Mouse (Mus musculus): ENCODE measurements around the gene Parvb. TPM values are rescaled to one million over a fixed set of nuclear protein-coding genes. Genes with fewer than 3 reads are reported as not detected.

Gene Parvb
- total and polyA plus RNA-seq, 2 experiments from 2014 or later = 10.8 to 26.1 TPM

- WGBS = 76% methylated on average over 2 of the region's 2 CpGs
Measured at GRCm38 (mm10) chr15:84300591-84300990, 68.7 kb downstream of the Parvb start.

GRCm38 (mm10) chr15:84301026-84301425 lies 69.2 kb downstream of the Parvb start:
- H3K36me3 ChIP-seq (replicated peaks; ENCODE audit: control insufficient read depth, insufficient read depth, low read length) = peaks cover 30% of the 10 kb centered on the region
- peaks cover 5% of the 10 kb centered on the region; the same call in 1 of the 2 replicates for H3K4me1 ChIP-seq (ENCODE audit: control insufficient read depth, insufficient read depth)
- H3K9ac ChIP-seq (replicated peaks; ENCODE audit: low read depth, low read length) = no peak overlapping the region
- DNase-seq (ENCODE audit: low spot score) (peak; percentile 55), ATAC-seq (ENCODE audit: insufficient read depth, low read depth) (peak; percentile 72; the same call in 1 of the 2 replicates)
- no peaks in the 10 kb centered on the region for H3K9me3 ChIP-seq (replicated peaks; ENCODE audit: control insufficient read depth, low read length)
- WGBS = 24% methylated on average over 7 of the region's 7 CpGs
- no peak overlapping the region for H3K4me3 ChIP-seq (ENCODE audit: low read depth, low read length)
- no peak overlapping the region for H3K4me2 ChIP-seq (ENCODE audit: low read depth, low read length)
- no peak for TF ChIP-seq EP300 (IDR thresholded peaks at IDR 0.05; ENCODE audit: low read depth)
- no peak for TF ChIP-seq CTCF (IDR thresholded peaks at IDR 0.05; ENCODE audit: low read depth)
- no peak overlapping the region for H3K27ac ChIP-seq (ENCODE audit: low read depth)
- no peaks in the 10 kb centered on the region for H3K27me3 ChIP-seq (ENCODE audit: control insufficient read depth, insufficient read depth, low read length)

More at GRCm38 (mm10) chr15:84300591-84300990, 68.7 kb downstream of the Parvb start:
- H3K27ac ChIP-seq (ENCODE audit: low read depth) = no peak overlapping the region
- no peak overlapping the region for H3K4me3 ChIP-seq (ENCODE audit: low read depth, low read length)
- H3K36me3 ChIP-seq (replicated peaks; ENCODE audit: control insufficient read depth, insufficient read depth, low read length) = peaks cover 30% of the 10 kb centered on the region
- H3K9ac ChIP-seq (replicated peaks; ENCODE audit: low read depth, low read length) = no peak overlapping the region
- peaks cover 5% of the 10 kb centered on the region; the same call in 1 of the 2 replicates for H3K4me1 ChIP-seq (ENCODE audit: control insufficient read depth, insufficient read depth)
- no peak for ATAC-seq (ENCODE audit: insufficient read depth, low read depth)
- H3K27me3 ChIP-seq (ENCODE audit: control insufficient read depth, insufficient read depth, low read length) = no peaks in the 10 kb centered on the region
- H3K4me2 ChIP-seq (ENCODE audit: low read depth, low read length) = no peak overlapping the region
- no peaks in the 10 kb centered on the region for H3K9me3 ChIP-seq (replicated peaks; ENCODE audit: control insufficient read depth, low read length)
- DNase-seq (ENCODE audit: low spot score) = no peak
- TF ChIP-seq CTCF (IDR thresholded peaks at IDR 0.05; ENCODE audit: low read depth) (no peak), EP300 (IDR thresholded peaks at IDR 0.05; ENCODE audit: low read depth) (no peak)

- peaks cover 5% of the 10 kb centered on the region; the same call in 1 of the 2 replicates for H3K4me1 ChIP-seq (ENCODE audit: control insufficient read depth, insufficient read depth)
- no peak for TF ChIP-seq EP300 (IDR thresholded peaks at IDR 0.05; ENCODE audit: low read depth)
- TF ChIP-seq CTCF (IDR thresholded peaks at IDR 0.05; ENCODE audit: low read depth) = no peak
Measured at GRCm38 (mm10) chr15:84301641-84302420, 70.0 kb downstream of the Parvb start.

GRCm38 (mm10) chr15:84303264-84303663 lies 71.4 kb downstream of the Parvb start:
- DNase-seq (ENCODE audit: low spot score) = no peak
- Histone ChIP-seq H3K4me3 (ENCODE audit: low read depth, low read length) (no peak overlapping the region), H3K36me3 (replicated peaks; ENCODE audit: control insufficient read depth, insufficient read depth, low read length) (peaks cover 43% of the 10 kb centered on the region), H3K27me3 (ENCODE audit: control insufficient read depth, insufficient read depth, low read length) (no peaks in the 10 kb centered on the region), H3K4me1 (ENCODE audit: control insufficient read depth, insufficient read depth) (peaks cover 5% of the 10 kb centered on the region; the same call in 1 of the 2 replicates), H3K4me2 (ENCODE audit: low read depth, low read length) (no peak overlapping the region), H3K9ac (replicated peaks; ENCODE audit: low read depth, low read length) (no peak overlapping the region), H3K27ac (ENCODE audit: low read depth) (no peak overlapping the region), H3K9me3 (replicated peaks; ENCODE audit: control insufficient read depth, low read length) (no peaks in the 10 kb centered on the region)
- TF ChIP-seq CTCF (IDR thresholded peaks at IDR 0.05; ENCODE audit: low read depth) (no peak), EP300 (IDR thresholded peaks at IDR 0.05; ENCODE audit: low read depth) (no peak)
- 65% methylated on average over 10 of the region's 10 CpGs for WGBS
- ATAC-seq (ENCODE audit: insufficient read depth, low read depth) = no peak

More at GRCm38 (mm10) chr15:84301641-84302420, 70.0 kb downstream of the Parvb start:
- 72% methylated on average over 8 of the region's 8 CpGs for WGBS
- ATAC-seq (ENCODE audit: insufficient read depth, low read depth) = no peak
- Histone ChIP-seq H3K9ac (replicated peaks; ENCODE audit: low read depth, low read length) (no peak overlapping the region), H3K27me3 (ENCODE audit: control insufficient read depth, insufficient read depth, low read length) (no peaks in the 10 kb centered on the region), H3K4me2 (ENCODE audit: low read depth, low read length) (no peak overlapping the region), H3K9me3 (replicated peaks; ENCODE audit: control insufficient read depth, low read length) (no peaks in the 10 kb centered on the region), H3K36me3 (replicated peaks; ENCODE audit: control insufficient read depth, insufficient read depth, low read length) (peaks cover 33% of the 10 kb centered on the region), H3K27ac (ENCODE audit: low read depth) (no peak overlapping the region), H3K4me3 (ENCODE audit: low read depth, low read length) (no peak overlapping the region)
- DNase-seq (ENCODE audit: low spot score) = no peak

- DNase-seq (ENCODE audit: low spot score) (no peak), ATAC-seq (ENCODE audit: insufficient read depth, low read depth) (no peak)
- no peaks in the 10 kb centered on the region for H3K9me3 ChIP-seq (replicated peaks; ENCODE audit: control insufficient read depth, low read length)
- H3K4me2 ChIP-seq (ENCODE audit: low read depth, low read length) = no peak overlapping the region
- H3K36me3 ChIP-seq (replicated peaks; ENCODE audit: control insufficient read depth, insufficient read depth, low read length) = peaks cover 43% of the 10 kb centered on the region
- no peak overlapping the region for H3K27ac ChIP-seq (ENCODE audit: low read depth)
- H3K27me3 ChIP-seq (ENCODE audit: control insufficient read depth, insufficient read depth, low read length) = no peaks in the 10 kb centered on the region
- no peak overlapping the region for H3K9ac ChIP-seq (replicated peaks; ENCODE audit: low read depth, low read length)
- H3K4me3 ChIP-seq (ENCODE audit: low read depth, low read length) = no peak overlapping the region
- WGBS = 89% methylated on average over 10 of the region's 10 CpGs
- H3K4me1 ChIP-seq (ENCODE audit: control insufficient read depth, insufficient read depth) = peaks cover 8% of the 10 kb centered on the region
- no peak for TF ChIP-seq EP300 (IDR thresholded peaks at IDR 0.05; ENCODE audit: low read depth)
- TF ChIP-seq CTCF (IDR thresholded peaks at IDR 0.05; ENCODE audit: low read depth) = no peak
Measured at GRCm38 (mm10) chr15:84305333-84305732, 73.5 kb downstream of the Parvb start.

Data from heart, postnatal 0 days (tissue).